Mouse (Mus musculus): ENCODE measurements around the gene Micall1.

DNA sequence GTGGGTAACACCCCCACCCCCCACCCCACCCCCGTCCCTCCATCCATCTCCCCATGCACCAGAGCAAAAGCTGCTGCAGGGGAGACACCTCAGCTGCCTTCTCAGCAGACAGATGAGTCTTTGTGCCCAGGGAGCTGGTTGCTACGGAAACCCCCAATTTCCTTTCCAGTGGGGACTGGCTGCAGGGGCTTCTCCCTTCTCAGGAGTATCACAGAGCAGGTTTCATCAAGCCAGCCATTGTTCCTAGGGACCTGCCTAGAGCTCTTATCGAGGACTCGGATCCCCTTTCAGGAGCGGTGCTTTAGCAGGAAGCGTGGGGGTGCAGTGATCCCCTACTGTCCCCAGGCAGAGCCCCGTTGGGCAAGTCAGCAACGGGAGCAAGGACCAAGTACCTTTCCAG is 43.2 kb downstream of the Micall1 start:
- TF ChIP-seq CTCF (conservative IDR thresholded peaks at IDR 0.05; ENCODE audit: low read length) (no peak), POU5F1 (IDR thresholded peaks at IDR 0.05; ENCODE audit: borderline replicate concordance, low read length) (no peak), NANOG (IDR thresholded peaks at IDR 0.05; ENCODE audit: borderline replicate concordance, low read length) (no peak)

Measured in E14TG2a.4 (cell line).